Mouse (Mus musculus) T-helper 2 cell (primary cell): ENCODE data around the gene Dnmbp.

ENCODE experiments used
- in situ Hi-C: fragments of 300-600 bp; cut with MboI, MseI; formaldehyde crosslinking; loops from one replicate; pipeline ENCODE4 v1.15.1; 2025; ENCODE audit warnings: high pct_unique_total_duplicates

Dnmbp gene

GRCm38 (mm10) chr19:43914986-43915385 lies 25.0 kb downstream of the Dnmbp start:
- in situ Hi-C loops: no loop called here

GRCm38 (mm10) chr19:43912775-43913486 lies 27.1 kb downstream of the Dnmbp start:
- in situ Hi-C loops: no loop called here

- in situ Hi-C loops: no loop called here
Measured at GRCm38 (mm10) chr19:43906492-43906891, 33.5 kb downstream of the Dnmbp start.

- in situ Hi-C loops: no loop called here
Measured at GRCm38 (mm10) chr19:43905985-43906384, 34.0 kb downstream of the Dnmbp start.

GRCm38 (mm10) chr19:43905136-43905535 lies 34.9 kb downstream of the Dnmbp start:
- in situ Hi-C loops: no loop called here

GRCm38 (mm10) chr19:43904327-43904726 lies 35.7 kb downstream of the Dnmbp start:
- in situ Hi-C loops: no loop called here

GRCm38 (mm10) chr19:43902887-43903286 lies 37.1 kb downstream of the Dnmbp start:
- in situ Hi-C loops: no loop called here

GRCm38 (mm10) chr19:43900690-43901089 lies 39.3 kb downstream of the Dnmbp start:
- in situ Hi-C loops: no loop called here

- in situ Hi-C loops: no loop called here
Measured at GRCm38 (mm10) chr19:43898547-43898946, 41.4 kb downstream of the Dnmbp start.

GRCm38 (mm10) chr19:43896441-43896840 lies 43.5 kb downstream of the Dnmbp start:
- in situ Hi-C loops: no loop called here

- in situ Hi-C loops: no loop called here
Measured at GRCm38 (mm10) chr19:43895951-43896350, 44.0 kb downstream of the Dnmbp start.

- in situ Hi-C loops: no loop called here
Measured at GRCm38 (mm10) chr19:43894821-43895220, 45.2 kb downstream of the Dnmbp start.

- in situ Hi-C loops: no loop called here
Measured at GRCm38 (mm10) chr19:43894070-43894469, 45.9 kb downstream of the Dnmbp start.

GRCm38 (mm10) chr19:43890487-43890886 lies 49.5 kb downstream of the Dnmbp start:
- in situ Hi-C loops: no loop called here

- in situ Hi-C loops: no loop called here
Measured at GRCm38 (mm10) chr19:43887725-43888124, 52.3 kb downstream of the Dnmbp start.

- in situ Hi-C loops: no loop called here
Measured at GRCm38 (mm10) chr19:43887242-43887641, 52.7 kb downstream of the Dnmbp start.

- in situ Hi-C loops: no loop called here
Measured at GRCm38 (mm10) chr19:43886371-43887099, 53.5 kb downstream of the Dnmbp start.

- in situ Hi-C loops: no loop called here
Measured at GRCm38 (mm10) chr19:43884668-43885498, 55.1 kb downstream of the Dnmbp start.

GRCm38 (mm10) chr19:43882895-43883573 lies 57.0 kb downstream of the Dnmbp start:
- in situ Hi-C loops: no loop called here

GRCm38 (mm10) chr19:43881615-43882014 lies 58.4 kb downstream of the Dnmbp start:
- in situ Hi-C loops: no loop called here

GRCm38 (mm10) chr19:43880420-43880819 lies 59.6 kb downstream of the Dnmbp start:
- in situ Hi-C loops: no loop called here
